Mouse (Mus musculus): Measurements from ENCODE around the gene Phkg1. TPM values are rescaled to one million over a fixed set of nuclear protein-coding genes. Genes with fewer than 3 reads are reported as not detected.

The Phkg1 gene
- polyA plus RNA-seq, 1 experiment from 2014 or later: 0.42 TPM

Other genes starting within 250 kb of the Phkg1 start
- 3.4 and 3.7 TPM in 2 replicates for gene Zfp11, start 228.4 kb downstream of the Phkg1 start, polyA plus RNA-seq (2014; fragmentation: Nextera tagmentation; extraction: Ambion mirVana)
- not detected in 2 replicates for gene Sept14, start 190.0 kb downstream of the Phkg1 start, polyA plus RNA-seq (2014; fragmentation: Nextera tagmentation; extraction: Ambion mirVana)
- 167 and 169 TPM in 2 replicates for gene Mrps17, start 183.1 kb downstream of the Phkg1 start, polyA plus RNA-seq (2014; fragmentation: Nextera tagmentation; extraction: Ambion mirVana)
- 233 and 237 TPM in 2 replicates for gene Nipsnap2, start 173.5 kb downstream of the Phkg1 start, polyA plus RNA-seq (2014; fragmentation: Nextera tagmentation; extraction: Ambion mirVana)
- 33.1 and 34.9 TPM in 2 replicates for gene Psph, start 111.1 kb downstream of the Phkg1 start, polyA plus RNA-seq (2014; fragmentation: Nextera tagmentation; extraction: Ambion mirVana)
- 35.6 and 37.3 TPM in 2 replicates for gene Sumf2, start 51.6 kb downstream of the Phkg1 start, polyA plus RNA-seq (2014; fragmentation: Nextera tagmentation; extraction: Ambion mirVana)
- gene Chchd2, start 11.1 kb downstream of the Phkg1 start, polyA plus RNA-seq (2014; fragmentation: Nextera tagmentation; extraction: Ambion mirVana): 871 and 955 TPM in 2 replicates
- 4.8 and 5.8 TPM in 2 replicates for gene Zbed5, start 2.8 kb downstream of the Phkg1 start, polyA plus RNA-seq (2014; fragmentation: Nextera tagmentation; extraction: Ambion mirVana)
- gene Nupr1l, start 10.0 kb upstream of the Phkg1 start, polyA plus RNA-seq (2014; fragmentation: Nextera tagmentation; extraction: Ambion mirVana): 1.0 and 2.4 TPM in 2 replicates
- 16.3 and 16.7 TPM in 2 replicates for gene Vkorc1l1, start 43.4 kb upstream of the Phkg1 start, polyA plus RNA-seq (2014; fragmentation: Nextera tagmentation; extraction: Ambion mirVana)
- 50.2 and 62.8 TPM in 2 replicates for gene Gusb, start 104.5 kb upstream of the Phkg1 start, polyA plus RNA-seq (2014; fragmentation: Nextera tagmentation; extraction: Ambion mirVana)
- 18.2 and 18.6 TPM in 2 replicates for gene Asl, start 130.7 kb upstream of the Phkg1 start, polyA plus RNA-seq (2014; fragmentation: Nextera tagmentation; extraction: Ambion mirVana)
- gene Crcp, start 130.7 kb upstream of the Phkg1 start, polyA plus RNA-seq (2014; fragmentation: Nextera tagmentation; extraction: Ambion mirVana): 21.0 and 22.1 TPM in 2 replicates
- 28.1 and 28.8 TPM in 2 replicates for gene Tpst1, start 174.8 kb upstream of the Phkg1 start, polyA plus RNA-seq (2014; fragmentation: Nextera tagmentation; extraction: Ambion mirVana)
- 3.0 and 5.5 TPM in 2 replicates for gene Kctd7, start 246.3 kb upstream of the Phkg1 start, polyA plus RNA-seq (2014; fragmentation: Nextera tagmentation; extraction: Ambion mirVana)

Measured in heart, embryonic 11.5 days (tissue).